Mouse (Mus musculus): ENCODE measurements at regions not wholly inside any gene's neighbourhood (a gene's known extent, or its start where the extent isn't known, plus 50 kb on each side); places are given as distances from the start of the nearest gene placed in this dataset.

- no peak for DNase-seq (ENCODE audit: low spot score in 2 of 2)
These were observed 1014.9 kb downstream of the Adgrl2 start for GRCm38 (mm10) chr3:147975500-147975899.

- DNase-seq (ENCODE audit: low spot score in 2 of 2) = no peak
These were observed 1015.8 kb downstream of the Adgrl2 start for GRCm38 (mm10) chr3:147974515-147974914.

- no peak for DNase-seq (ENCODE audit: low spot score in 2 of 2)
These were observed 1022.1 kb downstream of the Adgrl2 start for GRCm38 (mm10) chr3:147968271-147968670.

- DNase-seq (ENCODE audit: low spot score in 2 of 2) = no peak
These were observed 1022.5 kb downstream of the Adgrl2 start for GRCm38 (mm10) chr3:147967866-147968265.

GRCm38 (mm10) chr3:147967261-147967660, 1023.1 kb downstream of the Adgrl2 start:
- no peak for DNase-seq (ENCODE audit: low spot score in 2 of 2)

- DNase-seq (ENCODE audit: low spot score in 2 of 2) = no peak
These were observed 1023.5 kb downstream of the Adgrl2 start for GRCm38 (mm10) chr3:147966827-147967226.

- no peak for DNase-seq (ENCODE audit: low spot score in 2 of 2)
These were observed 1024.0 kb downstream of the Adgrl2 start for GRCm38 (mm10) chr3:147966379-147966778.

- no peak for DNase-seq (ENCODE audit: low spot score in 2 of 2)
These were observed 1026.5 kb downstream of the Adgrl2 start for GRCm38 (mm10) chr3:147963698-147964476.

- DNase-seq (ENCODE audit: low spot score in 2 of 2) = no peak
These were observed 1042.2 kb downstream of the Adgrl2 start for GRCm38 (mm10) chr3:147948041-147948592.

GRCm38 (mm10) chr3:147943314-147943713, 1047.0 kb downstream of the Adgrl2 start:
- no peak for DNase-seq (ENCODE audit: low spot score in 2 of 2)

GRCm38 (mm10) chr3:147930811-147931251, 1059.5 kb downstream of the Adgrl2 start:
- DNase-seq (ENCODE audit: low spot score in 2 of 2) = peak in 1 of 2 experiments; percentile 28

GRCm38 (mm10) chr3:147920181-147920580, 1068.0 kb downstream of the Ttll7 start:
- DNase-seq (ENCODE audit: low spot score in 2 of 2) = no peak

GRCm38 (mm10) chr3:147919701-147920100, 1067.5 kb downstream of the Ttll7 start:
- no peak for DNase-seq (ENCODE audit: low spot score in 2 of 2)

GRCm38 (mm10) chr3:147919146-147919545, 1067.0 kb downstream of the Ttll7 start:
- DNase-seq (ENCODE audit: low spot score in 2 of 2) = no peak

GRCm38 (mm10) chr3:147896751-147897150, 1044.6 kb downstream of the Ttll7 start:
- no peak for DNase-seq (ENCODE audit: low spot score in 2 of 2)

GRCm38 (mm10) chr3:147891682-147892081, 1039.5 kb downstream of the Ttll7 start:
- DNase-seq (ENCODE audit: low spot score in 2 of 2) = no peak

- DNase-seq (ENCODE audit: low spot score in 2 of 2) = no peak
These were observed 1034.2 kb downstream of the Ttll7 start for GRCm38 (mm10) chr3:147886261-147886893.

- DNase-seq (ENCODE audit: low spot score in 2 of 2) = no peak
These were observed 1030.9 kb downstream of the Ttll7 start for GRCm38 (mm10) chr3:147882936-147883645.

GRCm38 (mm10) chr3:147878690-147879089, 1026.5 kb downstream of the Ttll7 start:
- DNase-seq (ENCODE audit: low spot score in 2 of 2) = no peak

GRCm38 (mm10) chr3:147868281-147868680, 1016.1 kb downstream of the Ttll7 start:
- DNase-seq (ENCODE audit: low spot score in 2 of 2) = no peak

- no peak for DNase-seq (ENCODE audit: low spot score in 2 of 2)
These were observed 1001.2 kb downstream of the Ttll7 start for GRCm38 (mm10) chr3:147853346-147853745.

GRCm38 (mm10) chr3:147852830-147853229, 1000.7 kb downstream of the Ttll7 start:
- no peak for DNase-seq (ENCODE audit: low spot score in 2 of 2)

Data from right cerebral cortex, postnatal 10 days (tissue).